ENCODE assay signal across 9 mouse cellular contexts in the genomic region with DNA sequence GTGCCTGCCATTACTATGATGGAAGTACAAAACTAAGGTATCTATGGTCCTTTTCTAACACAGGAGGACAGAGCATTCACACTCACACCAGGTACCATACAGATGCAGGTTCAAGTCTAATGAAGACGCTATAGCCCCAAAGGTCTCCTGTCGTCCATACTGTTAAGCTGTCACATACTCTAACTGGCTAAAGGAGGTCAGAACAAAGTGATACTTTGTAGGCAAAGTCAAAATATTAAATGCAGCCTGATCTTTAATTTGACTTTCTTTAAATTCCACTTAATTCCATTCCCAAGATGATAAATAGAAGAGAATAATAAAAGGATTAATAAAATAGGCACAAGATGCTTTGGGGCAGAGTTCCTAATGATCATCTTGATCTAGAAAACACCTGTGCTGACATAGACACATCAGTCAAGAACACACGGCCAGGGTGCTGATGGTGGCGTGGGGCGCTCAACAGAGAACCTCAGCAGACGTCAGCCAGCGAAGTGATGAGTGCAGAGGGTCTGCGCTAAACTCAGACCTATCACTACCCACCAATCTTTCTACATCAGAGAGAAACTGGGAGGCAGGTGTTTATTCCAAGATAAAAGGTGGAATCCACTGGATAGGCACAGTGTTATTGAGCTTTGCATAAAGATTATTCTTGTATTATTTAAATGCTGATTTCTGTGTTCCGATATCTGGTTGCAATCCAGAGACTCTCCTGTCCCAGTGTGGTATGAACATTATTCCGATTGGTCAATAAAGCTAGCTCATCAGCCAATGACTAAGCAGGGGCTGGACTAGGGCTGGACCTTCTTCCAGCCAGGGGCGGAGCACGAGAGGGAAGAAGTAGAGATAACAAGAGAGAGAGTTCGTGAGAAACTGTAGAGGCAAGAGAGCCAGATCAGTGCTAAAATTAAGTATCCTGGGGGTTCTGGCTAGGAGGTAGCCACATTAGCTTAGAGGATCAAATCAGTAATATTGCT. TPM values are rescaled to one million over a fixed set of nuclear protein-coding genes. Genes with fewer than 3 reads are reported as not detected.
DNase-seq lines count a peak whose midpoint lies in the region; ATAC-seq lines count a peak whose summit lies in the region.
"Had no signal": no experiment of that assay in that cellular context is flagged by ENCODE, and none has a peak within 500 bp of the region (broad histone marks: within the 10 kb centered on the region; RNA-seq: fewer than 3 reads in every experiment).

No protein-coding gene starts in this region.

- H3K9me3 ChIP-seq in midbrain, embryonic 12.5 days: no peaks in the 10 kb centered on the region
- no peaks in the 10 kb centered on the region for H3K9me3 ChIP-seq in midbrain, embryonic 16.5 days (replicated peaks; ENCODE audit: control insufficient read depth, low read length, poor library complexity, severe bottlenecking)
- no peaks in the 10 kb centered on the region for H3K9me3 ChIP-seq in intestine, embryonic 16.5 days (ENCODE audit: control insufficient read depth, low read length)
- H3K9me3 ChIP-seq in stomach, embryonic 15.5 days: no peaks in the 10 kb centered on the region

- no peak overlapping the region for H3K4me3 ChIP-seq in midbrain, embryonic 12.5 days
- H3K4me3 ChIP-seq in midbrain, embryonic 16.5 days (ENCODE audit: low read depth, low read length): no peak overlapping the region
- H3K4me3 ChIP-seq in intestine, embryonic 16.5 days (ENCODE audit: low read length): no peak overlapping the region
- no peak overlapping the region for H3K4me3 ChIP-seq in stomach, embryonic 15.5 days (replicated peaks)

- 49% methylated on average over 13 of the region's 13 CpGs for WGBS in midbrain, embryonic 12.5 days
- 48% methylated on average over 13 of the region's 13 CpGs for WGBS in midbrain, embryonic 16.5 days
- 59% methylated on average over 13 of the region's 13 CpGs for WGBS in intestine, embryonic 16.5 days
- WGBS in stomach, embryonic 15.5 days: 63% methylated on average over 13 of the region's 13 CpGs

- no peak overlapping the region; the same call in 1 of the 2 replicates for H3K4me2 ChIP-seq in midbrain, embryonic 12.5 days (replicated peaks)
- no peak overlapping the region for H3K4me2 ChIP-seq in midbrain, embryonic 16.5 days (ENCODE audit: low read length)
- H3K4me2 ChIP-seq in intestine, embryonic 16.5 days (ENCODE audit: low read depth, low read length): no peak overlapping the region
- H3K4me2 ChIP-seq in stomach, embryonic 15.5 days: no peak overlapping the region

- no peaks in the 10 kb centered on the region for H3K27me3 ChIP-seq in midbrain, embryonic 12.5 days
- H3K27me3 ChIP-seq in midbrain, embryonic 16.5 days (ENCODE audit: control insufficient read depth, insufficient read depth, low read depth, low read length): no peaks in the 10 kb centered on the region
- no peaks in the 10 kb centered on the region for H3K27me3 ChIP-seq in intestine, embryonic 16.5 days (replicated peaks; ENCODE audit: control insufficient read depth, insufficient read depth, low read length)
- H3K27me3 ChIP-seq in stomach, embryonic 15.5 days (replicated peaks): no peaks in the 10 kb centered on the region

- no peaks in the 10 kb centered on the region for H3K4me1 ChIP-seq in midbrain, embryonic 12.5 days
- H3K4me1 ChIP-seq in midbrain, embryonic 16.5 days (ENCODE audit: control insufficient read depth, insufficient read depth, low read length): no peaks in the 10 kb centered on the region
- no peaks in the 10 kb centered on the region for H3K4me1 ChIP-seq in intestine, embryonic 16.5 days (ENCODE audit: control insufficient read depth, insufficient read depth, low read length)
- no peaks in the 10 kb centered on the region for H3K4me1 ChIP-seq in stomach, embryonic 15.5 days

- no peak overlapping the region for H3K9ac ChIP-seq in midbrain, embryonic 12.5 days (replicated peaks)
- no peak overlapping the region for H3K9ac ChIP-seq in midbrain, embryonic 16.5 days (ENCODE audit: low read depth, low read length)
- H3K9ac ChIP-seq in intestine, embryonic 16.5 days (ENCODE audit: low read depth, low read length): no peak overlapping the region
- H3K9ac ChIP-seq in stomach, embryonic 15.5 days: no peak overlapping the region

- peaks cover 14% of the 10 kb centered on the region for H3K36me3 ChIP-seq in midbrain, embryonic 12.5 days
- H3K36me3 ChIP-seq in midbrain, embryonic 16.5 days (ENCODE audit: control insufficient read depth, insufficient read depth, low read length): peaks cover 6% of the 10 kb centered on the region; the same call in 1 of the 2 replicates
- peaks cover 4% of the 10 kb centered on the region; the same call in 1 of the 2 replicates for H3K36me3 ChIP-seq in intestine, embryonic 16.5 days (ENCODE audit: control insufficient read depth, insufficient read depth, low read length)
- H3K36me3 ChIP-seq in stomach, embryonic 15.5 days: peaks cover 7% of the 10 kb centered on the region; the same call in 1 of the 2 replicates

- peak; percentile 69 for ATAC-seq in midbrain, embryonic 12.5 days (ENCODE audit: low FRiP score, low read depth)
- ATAC-seq in midbrain, embryonic 16.5 days: no peak; the same call in 1 of the 2 replicates
- ATAC-seq in intestine, embryonic 16.5 days: peak; percentile 85
- peak; percentile 94 for ATAC-seq in stomach, embryonic 15.5 days (ENCODE audit: insufficient read depth, low FRiP score, low read depth)

- no peak overlapping the region for H3K27ac ChIP-seq in midbrain, embryonic 12.5 days (replicated peaks)
- no peak overlapping the region for H3K27ac ChIP-seq in midbrain, embryonic 16.5 days (ENCODE audit: low read length)
- H3K27ac ChIP-seq in intestine, embryonic 16.5 days (ENCODE audit: low read length): no peak overlapping the region
- H3K27ac ChIP-seq in stomach, embryonic 15.5 days: no peak overlapping the region

- DNase-seq in adrenal gland, adult (ENCODE audit: inconsistent age in 2 of 2, low spot score in 1 of 2): peak; percentile 31 to 66
- no peak for DNase-seq in adrenal gland, adult 8-10 months
- no peak for DNase-seq in cerebellum, adult 8-10 months
- no peak for DNase-seq in cerebellum, postnatal 10 days
- DNase-seq: cerebellum, adult 9-11 months had no signal

RNA-seq across cellular contexts. Expression of a gene that starts 50.0 kb away (rescaled TPM):
- 10 to 100 TPM; 63.6 to 72.6 (median 67.7) TPM for total RNA-seq in adrenal gland, adult 8-10 months (2022)
- 23.8 and 26.1 TPM in 2 replicates for polyA plus RNA-seq in midbrain, embryonic 12.5 days (2016; fragmentation: Nextera tagmentation; extraction: Ambion mirVana)
- 20.2 and 21.3 TPM in 2 replicates for polyA plus RNA-seq in midbrain, embryonic 16.5 days (2015; fragmentation: Nextera tagmentation; extraction: Ambion mirVana)
- 47.0 and 51.6 TPM in 2 replicates for polyA plus RNA-seq in intestine, embryonic 16.5 days (2015; fragmentation: Nextera tagmentation; extraction: Ambion mirVana)
- 64.4 and 68.3 TPM in 2 replicates for polyA plus RNA-seq in stomach, embryonic 15.5 days (2015; fragmentation: Nextera tagmentation; extraction: Ambion mirVana)

Comparison
In these comparisons a context has a peak if more than half of its experiments do, and no peak if none do; other contexts are left out.
1. DNase-seq: peak in adrenal gland, adult (2 of 2); none in adrenal gland, adult 8-10 months (single experiment), cerebellum, adult 8-10 months (single experiment) and cerebellum, postnatal 10 days (0 of 2).